Mouse (Mus musculus) duodenum, adult 2 months (tissue): ENCODE measurements around the gene Gm21836. TPM values are rescaled to one million over a fixed set of nuclear protein-coding genes. Genes with fewer than 3 reads are reported as not detected.

Experiments used
- polyA plus RNA-seq: library from polyadenylated mRNA; depleted of rRNA; stranded (reverse); fragments of >200 nt; gene quantifications from 2 replicates; pipeline ENCODE4 v1.2.3, GENCODE M21; 2012; ENCODE audit warnings: low replicate concordance; rRNA removed

The Gm21836 gene
- not detected in 2 replicates for polyA plus RNA-seq

DNA sequence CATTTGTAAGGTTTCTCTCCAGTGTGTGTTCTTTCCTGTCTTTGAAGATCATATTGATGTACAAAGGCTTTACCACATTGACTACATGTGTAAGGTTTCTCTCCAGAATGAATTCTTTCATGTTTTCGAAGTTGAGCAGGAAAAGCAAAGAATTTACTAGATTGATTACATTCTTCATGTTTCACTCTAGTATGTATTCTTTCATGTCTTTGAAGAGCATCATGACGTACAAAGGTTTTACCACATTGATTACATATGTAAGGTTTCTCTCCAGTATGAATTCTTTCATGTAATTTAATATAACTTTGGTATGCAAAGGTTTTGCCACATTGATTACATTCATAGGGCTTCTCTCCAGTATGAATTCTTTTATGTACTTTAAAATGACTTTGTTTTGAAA is at the start of gene Gm21836:
TSS of gene Gm21836 (minus strand) at position 101 of the 400 bp plus-strand sequence.

DNA sequence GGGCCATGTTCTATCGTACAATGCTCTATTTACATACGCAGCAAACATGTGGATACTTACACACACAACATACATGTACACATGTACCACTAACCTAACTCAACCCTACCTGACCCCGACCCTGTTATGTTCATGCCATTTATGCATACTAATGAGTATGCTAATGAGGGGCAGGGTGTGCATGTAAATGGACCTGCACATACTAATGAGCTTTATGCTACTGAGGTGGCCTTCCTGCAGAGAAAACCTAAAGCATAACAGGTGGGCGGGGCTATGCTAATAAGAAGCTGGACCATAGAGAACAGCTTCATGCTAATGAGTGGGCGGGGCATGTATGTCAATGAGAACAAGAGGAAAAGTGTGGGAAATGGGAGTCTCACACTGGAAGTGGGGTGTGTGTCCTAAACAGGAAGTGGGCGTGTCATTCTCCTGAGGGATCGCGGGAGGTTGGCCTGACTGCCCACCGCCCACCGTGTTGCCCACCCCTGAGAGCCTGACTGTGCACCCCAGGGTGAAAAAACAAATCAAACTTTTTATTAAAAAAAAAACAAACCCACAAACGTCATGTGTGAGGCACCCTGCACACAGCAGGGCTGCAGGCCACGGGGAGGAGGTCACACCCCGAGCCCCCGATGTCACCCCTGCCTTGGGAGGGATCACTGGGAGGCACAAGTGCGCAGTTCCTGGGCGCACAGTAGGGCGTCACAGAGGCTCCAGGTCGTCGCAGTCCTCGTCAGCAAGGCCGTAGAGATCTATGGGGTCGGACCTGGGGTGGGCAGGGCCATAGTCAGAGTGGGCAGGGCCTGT is 17.3 kb downstream of the Gm21836 start, which contains the start of gene Ppp2r3d:
TSS of gene Ppp2r3d (minus strand) at position 803 of the 807 bp plus-strand sequence.

Other genes with a start within 250 kb of the Gm21836 start
- 0.84 and 0.98 TPM in 2 replicates for gene 2010315B03Rik, start 181.1 kb downstream of the Gm21836 start, polyA plus RNA-seq
- gene Ppp2r3d, start 16.9 kb downstream of the Gm21836 start, polyA plus RNA-seq: 293 and 429 TPM in 2 replicates